Mouse (Mus musculus) gastrocnemius, adult 18-20 months (tissue): ENCODE data around the gene Skap1. TPM values are rescaled to one million over a fixed set of nuclear protein-coding genes. Genes with fewer than 3 reads are reported as not detected.

Experiments
- DNase-seq: peaks from one replicate; pipeline ENCODE4 v3.0.0; 2021; ENCODE audit warnings: low spot score
- total RNA-seq, 2 experiments: library from RNA; stranded (reverse); gene quantifications; 2 replicates each; pipeline ENCODE4 v1.2.3; 2021

Skap1 gene
- total RNA-seq, 2 experiments from 2014 or later = not detected

DNA sequence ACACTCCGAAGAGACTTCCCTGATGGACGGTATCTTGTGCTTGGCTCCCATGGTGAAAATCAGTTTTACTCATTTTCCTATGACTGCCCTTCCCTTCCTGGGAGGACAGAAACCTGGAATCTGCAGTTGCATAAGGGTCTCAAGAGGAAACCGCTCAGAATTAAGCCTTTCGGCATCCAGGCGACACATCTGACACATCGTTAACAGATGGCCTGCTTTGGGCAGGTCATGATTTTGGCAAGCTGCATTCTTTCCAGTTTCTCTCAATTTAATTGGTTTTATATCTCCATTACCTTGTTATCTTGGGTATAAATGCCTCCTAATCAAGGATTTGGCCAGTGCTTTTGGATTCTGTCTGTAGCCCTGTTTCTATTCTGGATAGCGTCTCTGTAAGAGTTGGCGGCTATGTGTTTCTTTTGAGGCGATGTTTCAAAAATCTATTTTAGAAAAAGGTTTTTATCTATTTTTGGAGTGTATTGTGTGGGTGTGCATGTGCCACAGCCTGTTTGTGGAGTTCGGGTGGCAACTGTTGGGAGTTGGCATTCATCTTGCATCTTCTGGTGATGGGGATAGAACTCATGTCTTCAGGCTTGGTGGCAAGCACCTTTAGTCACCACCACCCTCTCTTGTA lies 1.1 kb downstream of the Skap1 start:
- no peak for DNase-seq

DNA sequence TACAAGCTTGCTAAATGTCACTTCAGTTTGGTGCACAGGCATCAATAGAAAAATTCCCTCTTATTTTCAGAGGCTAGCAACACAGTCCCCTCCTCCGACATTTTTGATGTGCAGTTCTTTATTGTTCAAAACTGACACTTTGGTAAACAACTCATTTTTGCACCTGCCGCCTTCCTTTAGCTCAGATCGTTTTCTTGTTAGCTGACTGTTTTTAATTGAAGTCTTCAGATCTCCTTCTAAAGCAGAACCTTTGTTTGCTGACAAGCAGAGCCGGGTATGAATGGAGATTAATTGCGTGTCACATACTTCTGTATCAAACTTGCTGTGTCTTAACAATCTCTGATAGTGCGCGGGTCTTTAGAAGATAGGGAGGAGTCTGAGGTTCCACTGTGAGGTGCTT lies 2.0 kb downstream of the Skap1 start:
- DNase-seq = no peak

DNA sequence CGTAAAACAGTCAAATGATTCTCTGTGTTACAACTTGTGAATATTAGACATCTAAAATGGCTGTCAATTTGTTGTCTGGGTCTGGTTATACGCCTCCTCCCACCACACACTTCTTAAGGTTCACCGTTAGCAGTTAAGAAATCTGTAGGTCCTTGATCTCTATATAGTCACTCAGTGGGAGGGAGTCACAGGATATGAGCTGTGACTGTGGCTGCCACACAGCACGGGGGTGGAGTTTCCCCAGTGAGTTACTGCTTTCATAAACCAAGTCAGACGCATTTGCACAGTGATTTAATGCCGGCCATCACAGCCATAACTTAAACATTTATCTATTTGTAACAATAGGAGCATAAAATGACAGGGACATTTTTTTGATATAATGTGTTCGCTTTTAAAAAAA lies 2.6 kb downstream of the Skap1 start:
- no peak for DNase-seq

DNA sequence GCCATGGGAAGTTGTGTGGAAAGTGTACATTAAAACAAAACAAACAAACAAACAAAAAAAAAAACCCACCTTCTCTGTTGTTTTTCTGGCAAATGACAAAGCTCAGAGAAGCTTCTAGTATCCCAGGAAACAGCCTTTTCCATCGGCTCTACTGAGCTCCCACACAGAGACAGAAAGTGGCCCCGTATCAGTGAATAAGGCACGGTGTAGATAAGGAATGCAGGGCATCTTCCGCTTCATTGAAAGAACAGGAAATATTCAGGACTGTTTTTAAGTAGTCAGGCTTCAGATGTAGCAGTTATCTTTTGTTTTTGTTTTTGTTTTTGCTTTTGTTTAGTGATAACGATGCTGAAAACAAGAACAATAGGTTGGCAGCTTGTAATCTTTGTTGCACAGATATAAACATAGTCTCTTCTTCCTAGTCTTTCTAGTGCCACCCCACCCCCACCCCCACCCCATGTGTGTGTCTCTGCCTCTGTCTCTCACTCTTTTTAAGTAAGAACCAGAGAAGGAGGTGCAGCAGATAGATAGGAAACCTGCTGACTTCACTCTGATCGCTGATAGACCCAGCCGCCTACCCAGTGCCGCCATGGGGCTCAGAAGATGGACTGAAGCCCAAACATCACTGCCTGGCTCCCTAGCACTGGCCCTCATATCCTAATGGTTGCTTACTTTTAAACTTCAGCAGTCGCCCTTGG lies 3.8 kb downstream of the Skap1 start:
- no peak for DNase-seq

DNA sequence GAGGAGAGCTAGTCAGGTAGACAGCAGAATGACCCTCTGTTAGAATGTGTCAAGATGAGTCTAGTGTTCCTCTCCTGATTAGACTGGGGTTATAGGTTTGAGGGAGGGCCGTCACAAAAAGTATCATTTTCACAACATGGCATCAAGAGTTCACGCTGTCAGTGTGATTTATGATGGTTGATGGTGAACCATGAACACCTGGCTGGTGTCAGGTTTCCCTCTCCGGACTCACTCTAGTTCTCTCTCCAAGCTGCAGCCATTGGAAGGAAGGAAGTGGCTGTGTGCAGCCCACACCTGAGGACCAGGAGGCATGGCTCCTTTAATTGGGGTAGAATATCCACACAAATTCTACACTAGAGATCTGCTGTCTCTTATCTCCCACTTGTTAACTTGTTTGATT lies 18.3 kb downstream of the Skap1 start:
- DNase-seq = no peak

DNA sequence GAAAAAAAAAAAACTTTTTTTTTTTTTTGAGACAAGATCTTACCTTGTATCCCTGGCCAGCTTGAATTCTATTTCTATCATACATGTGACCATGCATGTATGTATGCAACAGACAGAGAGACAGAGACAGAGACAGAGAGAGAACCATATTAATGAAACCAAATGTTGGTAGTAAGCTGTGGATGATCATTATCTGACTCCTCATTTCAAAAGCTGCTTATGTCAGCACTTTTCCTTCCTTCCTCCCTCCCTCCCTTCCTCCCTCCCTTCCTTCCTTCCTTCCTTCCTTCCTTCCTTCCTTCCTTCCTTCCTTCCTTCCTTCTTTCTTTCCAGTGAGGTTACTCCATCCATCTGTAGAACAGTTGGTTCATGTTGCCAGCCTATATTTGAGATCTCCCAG lies 18.8 kb downstream of the Skap1 start:
- DNase-seq = no peak

DNA sequence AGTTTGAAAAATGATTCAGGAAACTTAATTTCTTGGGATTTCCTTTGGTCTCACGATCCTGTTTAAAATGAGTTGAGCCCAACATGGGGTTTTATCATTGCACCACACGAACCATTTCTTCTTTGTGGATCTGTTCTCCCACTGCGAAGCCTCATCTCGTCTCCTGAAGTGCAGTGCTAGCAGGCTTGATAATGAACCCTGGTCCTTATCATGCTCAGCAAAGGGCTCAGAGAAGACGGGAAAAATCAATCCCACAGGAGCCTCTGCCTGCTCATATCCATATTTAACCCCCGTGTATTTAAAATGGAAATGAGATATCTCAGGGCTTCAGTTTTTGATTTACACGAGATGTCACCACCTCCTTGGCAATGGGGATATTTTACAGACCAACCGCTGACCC lies 34.1 kb downstream of the Skap1 start:
- no peak for DNase-seq

DNA sequence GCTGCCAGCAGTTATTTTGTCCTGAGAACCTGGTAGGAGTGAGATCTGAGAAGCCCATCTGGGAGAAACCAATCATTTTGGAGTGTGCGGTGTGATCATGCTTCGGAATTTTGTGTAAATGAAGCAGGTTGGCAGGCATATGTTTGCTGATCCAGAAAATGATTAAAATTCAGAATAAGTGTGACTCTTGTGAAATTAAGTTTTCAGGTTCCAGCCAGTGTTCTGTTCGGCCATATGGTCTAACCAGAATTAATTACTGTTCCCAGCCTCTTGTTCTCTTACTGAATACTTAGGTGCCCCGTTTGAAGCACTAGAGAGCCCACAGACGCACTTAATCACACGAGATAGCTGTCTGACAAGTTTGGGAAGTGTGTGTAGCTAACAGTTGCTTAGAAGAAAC lies 36.6 kb downstream of the Skap1 start:
- DNase-seq = no peak

DNA sequence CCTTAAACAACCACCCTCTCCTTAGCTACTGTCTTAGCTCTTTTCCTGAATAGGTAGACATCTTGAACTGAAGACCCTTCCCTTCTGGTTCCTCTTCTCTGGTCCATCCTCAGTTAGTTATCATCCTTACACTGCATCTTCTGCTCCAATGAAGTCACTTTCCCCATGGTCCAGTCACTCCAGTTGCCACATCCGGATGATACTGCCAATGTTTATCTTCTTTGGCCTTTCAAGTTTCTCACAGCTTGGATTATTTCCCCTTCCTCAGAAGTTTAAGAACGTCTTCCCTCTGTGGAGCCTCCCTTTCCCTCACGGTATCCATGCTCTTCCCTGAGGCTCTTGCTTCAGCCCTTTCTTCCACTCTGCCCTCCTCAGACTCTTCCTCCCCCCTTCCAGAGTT lies 38.6 kb downstream of the Skap1 start:
- no peak for DNase-seq

DNA sequence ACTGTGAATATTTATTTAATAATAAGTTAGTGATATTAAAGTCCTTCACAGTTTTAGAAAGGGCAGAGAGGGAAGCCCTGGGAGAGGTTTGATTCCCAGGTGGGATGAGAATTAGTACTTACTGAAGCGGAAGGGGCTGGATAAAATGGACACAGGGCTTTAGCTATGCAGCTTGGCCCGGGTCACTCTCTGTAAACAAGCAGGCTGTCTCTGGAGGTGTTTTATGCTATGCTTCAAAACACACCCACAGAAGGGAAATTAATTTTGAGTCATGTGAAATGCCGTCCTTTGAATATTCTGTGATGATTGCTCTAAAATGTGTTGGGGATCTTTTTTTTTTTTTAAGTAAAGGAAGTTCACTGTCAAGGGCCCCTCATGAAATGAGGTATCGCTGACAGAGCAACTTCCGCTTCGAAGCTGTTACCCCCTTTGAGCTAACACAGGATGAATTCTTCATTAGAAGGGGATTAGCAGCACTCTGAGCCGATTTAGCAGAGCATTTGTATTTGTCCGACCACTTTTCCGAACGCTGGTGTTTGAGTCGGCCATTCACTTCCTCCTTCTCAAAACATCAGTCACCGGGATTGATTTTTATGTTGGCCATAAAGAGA lies 40.2 kb downstream of the Skap1 start:
- no peak for DNase-seq

DNA sequence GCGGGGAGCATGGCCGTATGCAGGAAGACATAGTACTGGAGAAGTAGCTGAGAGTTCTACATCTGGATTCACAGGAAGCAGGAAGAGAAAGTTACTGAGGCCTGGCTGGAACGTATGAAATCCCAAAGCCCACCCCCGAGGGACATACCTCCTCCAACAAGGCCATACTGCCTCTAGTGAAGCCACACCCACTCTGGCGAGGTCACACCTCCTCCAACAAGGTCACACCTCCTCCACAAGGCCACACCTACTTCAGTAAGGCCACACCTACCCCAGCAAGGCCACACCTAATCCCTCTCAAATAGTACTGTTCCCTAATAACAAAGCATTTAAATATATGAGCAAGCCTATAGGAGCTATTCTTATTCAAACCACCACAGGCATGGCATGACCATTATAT lies 41.4 kb downstream of the Skap1 start:
- no peak for DNase-seq

DNA sequence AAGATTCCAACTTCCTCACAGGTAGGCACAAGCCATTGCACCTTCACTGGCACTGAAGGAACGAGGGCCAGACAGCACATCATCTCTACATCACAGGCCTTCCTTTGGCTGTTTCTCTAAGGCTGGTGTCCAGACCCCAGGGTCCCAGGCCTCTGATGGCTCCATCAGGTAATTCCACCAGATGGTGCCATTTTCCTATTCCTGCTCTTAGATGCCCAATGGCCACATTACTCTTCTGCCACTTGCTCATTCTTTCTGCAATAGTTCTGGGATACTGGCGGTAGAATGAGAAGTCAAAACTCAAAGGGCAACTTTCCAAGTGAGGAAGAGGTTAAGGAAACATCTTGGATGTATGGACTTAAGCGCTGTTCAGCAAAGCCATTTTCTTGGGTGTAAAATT lies 50.8 kb downstream of the Skap1 start:
- DNase-seq = no peak

DNA sequence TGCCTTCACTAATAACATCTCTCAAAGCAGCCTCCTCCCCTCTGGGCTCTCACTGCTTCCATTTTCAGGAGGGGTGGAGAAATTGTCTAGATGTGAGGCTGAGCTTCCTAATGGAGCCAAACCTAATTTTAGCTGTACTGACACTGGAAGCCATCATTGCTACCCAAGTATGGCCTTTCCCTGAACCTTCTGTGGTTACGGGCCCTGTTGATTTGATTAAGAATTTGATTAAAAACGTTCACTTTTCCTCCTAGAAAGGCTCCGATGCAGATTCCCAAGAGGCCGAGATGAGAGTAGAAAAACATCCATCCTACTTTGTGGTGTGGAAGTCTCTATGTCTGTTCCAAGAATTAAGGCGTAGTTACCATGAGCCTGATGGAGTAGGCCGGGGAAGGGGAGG lies 60.1 kb downstream of the Skap1 start:
- DNase-seq = no peak

DNA sequence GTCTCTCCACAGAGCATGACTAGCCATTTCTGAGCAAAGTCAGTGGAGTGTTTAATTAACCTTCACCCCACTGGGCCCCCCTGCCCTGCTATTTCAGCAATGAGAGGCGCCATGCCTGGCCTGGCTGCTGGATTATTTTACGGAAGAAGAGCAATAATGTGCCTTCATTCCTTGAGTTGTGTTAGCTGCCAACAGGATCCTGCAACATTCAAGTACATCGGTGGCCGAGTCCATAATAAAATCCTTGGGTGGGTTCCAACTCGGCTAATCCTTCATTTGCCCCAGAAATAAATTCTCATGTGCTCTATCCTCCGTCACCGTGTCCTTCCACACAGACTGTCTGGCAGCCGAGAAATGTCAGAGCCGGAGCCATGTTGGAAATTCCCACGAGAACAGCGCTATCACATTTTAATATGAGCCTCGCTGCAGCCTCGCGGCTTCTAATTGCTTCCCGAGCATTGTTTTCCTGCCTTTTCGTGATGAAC lies 61.8 kb downstream of the Skap1 start:
- DNase-seq = peak; percentile 1

DNA sequence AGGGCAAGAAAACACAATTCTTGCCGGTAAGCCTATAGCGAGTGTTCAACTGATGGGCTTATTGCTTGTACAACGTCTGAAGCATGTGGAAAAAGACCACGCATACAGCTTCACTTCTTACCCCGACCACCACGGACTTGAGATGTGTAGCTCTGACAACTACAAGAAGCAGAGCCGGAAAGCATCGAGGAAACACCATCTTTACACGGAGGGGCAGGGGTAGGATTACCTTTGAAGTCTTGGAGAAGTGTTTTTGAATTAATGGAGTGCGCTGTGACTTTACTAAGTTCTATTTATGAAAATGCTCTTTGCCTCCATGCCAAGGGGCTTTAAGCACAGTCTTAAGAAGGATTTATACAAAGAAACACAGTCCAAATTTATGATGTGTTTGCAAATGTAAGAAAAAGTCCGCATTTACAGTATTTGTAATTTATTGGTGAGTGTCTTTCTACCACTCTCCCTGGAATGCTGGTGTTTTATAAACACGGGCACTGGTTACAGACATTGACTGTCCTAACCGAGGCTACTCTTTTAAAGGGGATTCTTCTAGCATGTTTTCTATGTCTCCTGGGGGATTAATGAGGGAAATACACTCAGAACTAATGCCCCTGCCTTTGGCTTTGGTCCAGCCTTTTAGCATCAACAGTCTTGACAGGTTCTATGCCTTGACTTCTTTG lies 67.5 kb downstream of the Skap1 start:
- no peak for DNase-seq

DNA sequence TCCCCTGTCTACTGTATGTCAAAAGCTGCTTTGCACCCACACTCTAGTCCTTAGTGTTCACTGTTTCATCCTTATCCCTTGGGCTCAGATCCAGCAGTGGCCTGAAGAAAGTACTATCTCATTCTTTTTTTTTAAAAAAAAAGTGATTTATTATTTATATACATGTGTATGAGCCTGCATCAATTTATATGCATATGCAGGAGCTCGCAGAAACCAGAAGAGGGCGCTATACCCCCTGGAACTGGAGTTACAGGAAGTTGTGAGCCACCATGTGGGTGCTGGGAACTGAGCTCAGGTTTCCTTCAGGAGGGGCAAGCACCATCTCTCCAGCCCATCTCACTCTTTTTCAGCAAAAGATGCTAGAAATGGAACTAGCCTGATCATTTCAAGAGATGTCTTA lies 70.1 kb downstream of the Skap1 start:
- DNase-seq = no peak

DNA sequence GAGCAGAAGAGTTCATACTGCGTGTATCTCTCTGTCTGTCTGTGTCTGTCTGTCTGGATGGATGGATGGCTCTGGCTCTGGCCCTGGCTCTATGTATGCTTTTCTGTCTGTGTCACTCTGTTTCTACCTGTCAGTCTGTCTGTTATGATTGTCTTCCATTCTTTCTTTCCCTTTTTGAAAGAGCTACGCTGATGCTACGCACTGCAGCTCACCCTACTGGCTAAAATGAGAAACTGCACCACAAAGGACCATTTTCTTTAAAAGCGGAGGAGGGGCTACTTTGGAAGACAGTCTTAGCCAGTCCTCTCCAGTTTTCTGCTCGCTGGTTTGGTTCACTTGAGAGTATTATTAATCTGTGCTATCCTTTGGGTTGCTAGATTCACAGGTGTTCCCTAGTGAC lies 71.8 kb downstream of the Skap1 start:
- DNase-seq = peak; percentile 13

DNA sequence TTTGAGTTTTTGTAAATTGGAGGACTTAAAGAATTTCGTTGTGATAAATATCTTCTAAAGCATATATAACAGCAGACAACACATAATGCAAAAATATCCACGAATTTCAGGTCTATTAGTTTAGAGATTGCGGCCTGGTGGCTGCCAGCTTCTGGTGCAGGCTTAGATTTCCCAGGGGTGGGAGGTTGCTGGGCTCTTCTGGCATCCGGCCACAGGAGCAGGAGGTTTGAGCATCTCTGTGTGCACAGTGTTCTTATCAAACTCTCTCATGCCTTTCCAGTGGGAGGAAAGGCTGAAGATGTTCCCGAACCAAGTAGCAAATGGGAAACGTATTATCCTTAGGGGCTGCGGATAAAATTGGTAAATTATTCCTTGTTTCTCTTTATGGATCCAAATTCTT lies 77.6 kb downstream of the Skap1 start:
- no peak for DNase-seq

DNA sequence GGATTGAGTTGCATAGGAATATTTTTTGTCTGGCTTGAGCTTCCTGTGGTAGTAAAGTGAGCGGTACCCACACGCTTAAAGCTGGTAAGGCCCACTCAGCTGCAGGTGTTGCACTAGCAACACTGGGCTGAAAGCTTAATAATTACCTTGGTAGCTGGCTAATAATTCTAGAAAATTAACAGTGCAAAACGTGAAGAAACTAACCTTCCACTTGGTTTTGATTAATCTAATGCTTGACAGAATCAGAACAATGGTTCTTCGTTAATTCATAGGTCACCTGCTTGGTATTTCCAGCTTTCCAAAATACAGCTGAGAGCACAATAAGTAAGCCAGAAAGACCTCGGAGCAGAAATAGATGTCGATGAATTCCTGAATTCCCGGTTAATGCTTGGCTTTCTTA lies 78.2 kb downstream of the Skap1 start:
- DNase-seq = no peak

DNA sequence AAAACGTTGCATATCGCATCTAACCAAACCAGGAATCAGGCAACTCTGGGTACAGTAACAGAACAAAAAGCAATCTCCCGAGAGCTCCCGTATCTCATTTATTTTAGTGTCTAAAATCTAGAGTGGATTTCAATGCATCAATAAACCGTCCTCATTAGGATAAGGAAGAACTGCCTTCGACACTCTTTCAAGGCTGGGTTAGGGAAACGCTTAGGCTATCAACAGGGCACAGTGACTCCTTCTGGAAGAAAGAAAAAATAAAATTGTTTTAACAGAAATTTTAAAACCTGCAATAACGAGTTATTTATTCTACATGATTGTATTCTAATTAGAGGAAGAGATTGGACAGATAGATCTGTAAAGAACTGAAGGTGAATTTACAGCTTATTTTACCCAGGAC lies 82.0 kb downstream of the Skap1 start:
- DNase-seq = no peak

DNA sequence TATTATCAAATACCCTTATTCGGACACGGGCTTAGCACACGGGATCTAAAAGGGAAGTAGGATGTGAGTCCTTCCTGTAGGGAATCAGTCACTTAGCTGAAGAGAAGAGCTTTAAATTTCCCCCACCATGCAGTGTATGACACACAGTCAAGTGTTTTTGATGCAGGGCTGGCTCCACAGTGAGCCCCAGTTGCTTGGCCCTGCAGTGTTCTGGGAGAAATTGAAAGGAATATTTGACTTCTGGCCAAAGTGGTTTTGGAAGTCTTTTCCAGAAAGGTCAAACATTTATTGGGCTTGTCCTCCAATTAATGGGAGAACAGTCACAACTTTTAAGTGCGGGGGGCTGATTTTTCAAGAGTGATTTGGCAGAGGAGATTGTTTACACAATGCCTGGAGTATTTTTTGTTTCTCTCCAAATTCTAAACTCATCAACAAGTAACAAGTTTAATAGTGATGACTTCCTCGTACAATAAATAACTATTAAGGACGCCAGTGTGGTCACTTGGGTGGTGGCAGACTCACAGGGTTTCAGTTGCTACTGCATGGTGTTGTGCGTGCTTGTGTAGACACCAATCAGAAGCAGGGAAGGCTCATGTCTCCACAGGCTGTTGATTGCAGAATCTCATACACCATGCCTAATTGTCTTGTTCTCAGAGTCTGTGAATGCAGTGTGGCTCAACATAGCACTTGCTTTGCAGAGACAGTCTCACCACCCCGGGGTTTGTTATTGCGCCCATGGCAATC lies 86.7 kb downstream of the Skap1 start:
- DNase-seq = no peak

DNA sequence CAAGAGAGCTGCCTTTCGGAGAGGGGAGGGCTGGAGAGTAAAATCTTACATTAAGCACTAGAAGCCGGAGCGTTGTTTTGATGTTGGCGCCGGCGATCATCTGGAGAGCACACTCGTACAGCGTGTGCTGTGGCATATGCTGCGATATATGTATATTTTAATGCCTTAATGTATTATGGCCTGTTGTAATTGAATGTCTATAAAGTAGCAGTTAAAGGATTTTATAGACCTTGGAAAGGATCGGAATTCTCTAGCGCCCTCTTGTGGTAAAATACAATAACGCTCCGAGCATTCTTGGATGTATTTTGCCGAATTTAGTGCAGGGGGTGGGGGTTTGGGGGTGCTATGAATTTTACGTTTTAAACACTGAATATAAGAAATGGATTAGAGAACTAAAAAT lies 88.7 kb downstream of the Skap1 start:
- peak; percentile 16 for DNase-seq
